Mouse (Mus musculus) lung, embryonic 14.5 days (tissue): ENCODE measurements around the gene Cables2. TPM values are rescaled to one million over a fixed set of nuclear protein-coding genes. Genes with fewer than 3 reads are reported as not detected.
A peak's percentile ranks its signal among the peaks of the same experiment; 100 is the strongest.

ENCODE experiments used
- ATAC-seq: fragments of 200-750 bp; cut with Nextera tagmentation; 2 replicates; pipeline ENCODE4 v1.8.0; 2017; ENCODE audit warnings: mild to moderate bottlenecking, moderate TSS enrichment, moderate library complexity; ENCODE audit not compliant: insufficient read depth
- DNase-seq: peaks from one replicate; pipeline ENCODE4 v3.0.0-alpha.2; 2015
- H3K27ac ChIP-seq: fragments of 300-500 bp; sonication (generic); 2 replicates; pipeline ENCODE4 v1.5.1; 2014; ENCODE audit warnings: low read depth, mild to moderate bottlenecking, moderate library complexity
- H3K27me3 ChIP-seq: fragments of 300-500 bp; sonication (generic); 2 replicates; pipeline ENCODE4 v1.6.1; 2014; ENCODE audit warnings: low read length, control low read depth; ENCODE audit not compliant: insufficient read depth
- H3K36me3 ChIP-seq: fragments of 300-500 bp; sonication (generic); 2 replicates; pipeline ENCODE4 v1.6.1; 2014; ENCODE audit warnings: control low read depth; ENCODE audit not compliant: insufficient read depth
- H3K4me1 ChIP-seq: fragments of 300-500 bp; sonication (generic); 2 replicates; pipeline ENCODE4 v1.6.1; 2014; ENCODE audit warnings: antibody characterized with exemption, control low read depth; ENCODE audit not compliant: insufficient read depth
- H3K4me2 ChIP-seq: fragments of 300-500 bp; sonication (generic); 2 replicates; pipeline ENCODE4 v1.6.1; 2014; ENCODE audit warnings: mild to moderate bottlenecking
- H3K4me3 ChIP-seq: fragments of 300-500 bp; sonication (generic); 2 replicates; pipeline ENCODE4 v1.5.1; 2014; ENCODE audit warnings: low read depth, low read length
- H3K9ac ChIP-seq: fragments of 300-500 bp; sonication (generic); 2 replicates; pipeline ENCODE4 v1.6.1; 2014
- H3K9me3 ChIP-seq: fragments of 300-500 bp; sonication (generic); 2 replicates; pipeline ENCODE4 v1.6.1; 2016; ENCODE audit warnings: low read depth, low read length, control low read depth
- CTCF ChIP-seq: IDR thresholded peaks from 2 replicates; pipeline ENCODE4 v1.5.1; 2016; ENCODE audit warnings: antibody characterized with exemption, low read depth
- WGBS: fragments of 180-500 bp; shearing (Covaris S2); extraction: QIAGEN DNeasy Blood & Tissue Kit; methylation state at CpG from one replicate; pipeline ENCODE4 v1.1.7; 2014; 5-methylcytosine and 5-hydroxymethylcytosine counted together
- polyA plus RNA-seq: library from polyadenylated mRNA; unstranded; fragments of >200 nt; fragmentation: Nextera tagmentation; extraction: Ambion mirVana; gene quantifications from 2 replicates; pipeline ENCODE4 v1.2.1, GENCODE M21; 2014

Cables2 gene
- polyA plus RNA-seq, 1 experiment from 2014 or later: 25.6 TPM

- Histone ChIP-seq H3K4me1 (peaks cover 34% of the 10 kb centered on the region), H3K4me2 (no peak overlapping the region), H3K9me3 (no peaks in the 10 kb centered on the region), H3K27me3 (no peaks in the 10 kb centered on the region), H3K9ac (no peak overlapping the region), H3K4me3 (no peak overlapping the region), H3K36me3 (no peaks in the 10 kb centered on the region), H3K27ac (peak overlapping the region; percentile 88)
- DNase-seq (peak; percentile 89), ATAC-seq (peak; percentile 86)
- 31% methylated on average over 8 of the region's 8 CpGs for WGBS
- TF ChIP-seq CTCF: no peak
Measured at GRCm38 (mm10) chr2:180306423-180307168, 33.3 kb upstream of the Cables2 start.

- 0 out of 2 replicates have a peak, but pooled peaks have one; percentile 0 for ATAC-seq
Measured at GRCm38 (mm10) chr2:180306009-180306408, 32.7 kb upstream of the Cables2 start.

GRCm38 (mm10) chr2:180305490-180305889 is 32.2 kb upstream of the Cables2 start:
- no peak for TF ChIP-seq CTCF
- Histone ChIP-seq H3K27ac (peak overlapping the region; percentile 87), H3K27me3 (no peaks in the 10 kb centered on the region), H3K36me3 (no peaks in the 10 kb centered on the region), H3K4me3 (no peak overlapping the region), H3K9me3 (no peaks in the 10 kb centered on the region), H3K4me1 (peaks cover 34% of the 10 kb centered on the region), H3K9ac (no peak overlapping the region), H3K4me2 (no peak overlapping the region)
- DNase-seq: no peak
- 70% methylated on average over 3 of the region's 3 CpGs for WGBS
- no peak for ATAC-seq

More at GRCm38 (mm10) chr2:180306009-180306408, 32.7 kb upstream of the Cables2 start:
- WGBS: 54% methylated on average over 2 of the region's 2 CpGs
- no peak for TF ChIP-seq CTCF
- Histone ChIP-seq H3K4me1 (peaks cover 34% of the 10 kb centered on the region), H3K4me2 (no peak overlapping the region), H3K27me3 (no peaks in the 10 kb centered on the region), H3K27ac (peak overlapping the region; percentile 87), H3K36me3 (no peaks in the 10 kb centered on the region), H3K9me3 (no peaks in the 10 kb centered on the region), H3K9ac (no peak overlapping the region), H3K4me3 (no peak overlapping the region)
- peak; percentile 62 for DNase-seq

- peak; percentile 55 for DNase-seq
- no peak overlapping the region for H3K9ac ChIP-seq
- H3K36me3 ChIP-seq: no peaks in the 10 kb centered on the region
- H3K27ac ChIP-seq: peak overlapping the region; percentile 77
- H3K4me3 ChIP-seq: no peak overlapping the region
- no peaks in the 10 kb centered on the region for H3K27me3 ChIP-seq
- no peaks in the 10 kb centered on the region for H3K9me3 ChIP-seq
- peaks cover 34% of the 10 kb centered on the region for H3K4me1 ChIP-seq
- WGBS: 30% methylated on average over 4 of the region's 4 CpGs
- no peak for ATAC-seq
- peak overlapping the region; percentile 24; the same call in 1 of the 2 replicates for H3K4me2 ChIP-seq
- TF ChIP-seq CTCF: peak; percentile 52
Measured at GRCm38 (mm10) chr2:180304554-180304953, 31.3 kb upstream of the Cables2 start.

GRCm38 (mm10) chr2:180303468-180303867 is 30.2 kb upstream of the Cables2 start:
- TF ChIP-seq CTCF: no peak
- ATAC-seq (peak; percentile 87), DNase-seq (peak; percentile 95)
- Histone ChIP-seq H3K27ac (peak overlapping the region; percentile 94), H3K36me3 (no peaks in the 10 kb centered on the region), H3K9me3 (no peaks in the 10 kb centered on the region), H3K4me2 (no peak overlapping the region), H3K9ac (no peak overlapping the region), H3K4me1 (peaks cover 34% of the 10 kb centered on the region), H3K27me3 (no peaks in the 10 kb centered on the region), H3K4me3 (no peak overlapping the region)
- WGBS: 31% methylated on average over 12 of the region's 12 CpGs

- 80% methylated on average over 4 of the region's 4 CpGs for WGBS
- Histone ChIP-seq H3K4me2 (no peak overlapping the region), H3K9ac (no peak overlapping the region), H3K36me3 (no peaks in the 10 kb centered on the region), H3K4me3 (no peak overlapping the region), H3K27me3 (no peaks in the 10 kb centered on the region), H3K4me1 (peaks cover 25% of the 10 kb centered on the region), H3K9me3 (no peaks in the 10 kb centered on the region), H3K27ac (no peak overlapping the region)
- DNase-seq: no peak
- peak; percentile 19; the same call in 1 of the 2 replicates for TF ChIP-seq CTCF
- ATAC-seq: no peak
Measured at GRCm38 (mm10) chr2:180302201-180302600, 28.9 kb upstream of the Cables2 start.

- Histone ChIP-seq H3K27ac (peak overlapping the region; percentile 40), H3K27me3 (no peaks in the 10 kb centered on the region), H3K4me3 (no peak overlapping the region), H3K9me3 (no peaks in the 10 kb centered on the region), H3K4me2 (no peak overlapping the region), H3K4me1 (peaks cover 20% of the 10 kb centered on the region; the same call in 1 of the 2 replicates), H3K9ac (no peak overlapping the region), H3K36me3 (no peaks in the 10 kb centered on the region)
- ATAC-seq (no peak), DNase-seq (no peak)
- WGBS: 15% methylated on average over 5 of the region's 5 CpGs
- TF ChIP-seq CTCF: no peak
Measured at GRCm38 (mm10) chr2:180300771-180301170, 27.5 kb upstream of the Cables2 start.
